Mouse (Mus musculus): ENCODE measurements around the gene Insrr.

- TF ChIP-seq CTCF (IDR thresholded peaks at IDR 0.05; ENCODE audit: low read depth, low read length) (no peak), POLR2A (IDR thresholded peaks at IDR 0.05; ENCODE audit: insufficient read depth, low read length) (no peak), EP300 (IDR thresholded peaks at IDR 0.05; ENCODE audit: insufficient read depth, low read depth, low read length) (no peak)
These were observed 33.0 kb upstream of the Insrr start for GRCm38 (mm10) chr3:87763683-87764289.
